Mouse (Mus musculus): Measurements from ENCODE around the gene Samt3. TPM values are rescaled to one million over a fixed set of nuclear protein-coding genes. Genes with fewer than 3 reads are reported as not detected.

Gene Samt3
- not detected in 2 replicates for polyA plus RNA-seq (2015; fragmentation: Nextera tagmentation; extraction: Ambion mirVana)

DNA sequence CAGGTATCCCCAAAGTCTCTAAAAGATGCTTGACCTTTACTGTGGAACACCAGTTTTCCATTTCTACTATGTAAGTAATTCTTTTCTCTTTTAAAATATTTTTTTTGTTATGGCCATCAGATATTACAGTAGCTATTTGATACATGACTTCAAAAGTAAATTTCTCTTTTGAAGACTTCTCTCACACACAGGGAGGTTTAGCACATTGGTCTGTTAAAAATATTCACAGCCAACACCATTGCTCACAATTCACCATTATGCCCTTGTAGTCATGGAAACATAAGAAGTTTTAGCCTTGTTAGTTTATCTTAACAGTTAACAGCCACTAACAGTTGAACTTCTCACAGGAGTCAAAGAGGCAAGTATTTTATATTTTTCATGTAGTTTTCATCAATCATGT, at the start of gene Samt3:
TSS of gene Samt3 (plus strand) at position 301 of the 400 bp plus-strand sequence.
- Histone ChIP-seq H3K27ac (no peak within 1 kb of the TSS), H3K36me3 (no peaks in the 10 kb centered on the region), H3K27me3 (no peaks in the 10 kb centered on the region), H3K4me1 (no peaks in the 10 kb centered on the region), H3K9me3 (replicated peaks) (no peaks in the 10 kb centered on the region), H3K4me2 (no peak within 1 kb of the TSS), H3K4me3 (replicated peaks) (no peak within 1 kb of the TSS), H3K9ac (no peak within 1 kb of the TSS)
- no peak for ATAC-seq (replicated peaks; ENCODE audit: low FRiP score)

DNA sequence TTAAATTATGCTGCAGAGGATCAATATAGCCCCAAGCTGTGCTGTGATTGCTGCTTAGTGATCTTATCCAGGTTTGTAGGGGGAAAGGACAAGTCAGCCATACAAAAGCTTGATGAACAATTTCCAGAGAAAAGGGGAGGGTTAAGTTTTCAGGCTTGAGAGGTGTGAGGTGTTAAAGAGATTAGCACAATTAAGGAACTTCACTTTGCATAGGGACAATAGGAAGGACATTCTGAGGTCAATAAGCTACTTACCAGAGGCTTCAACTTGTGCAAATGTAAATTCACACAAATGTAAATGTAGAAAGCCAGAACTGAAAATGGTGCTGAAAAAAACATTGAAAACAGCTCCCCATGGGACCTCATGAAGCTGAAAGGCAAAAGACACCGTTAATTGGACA, 27.4 kb upstream of the Samt3 start:
- H3K9ac ChIP-seq = no peak overlapping the region
- H3K27me3 ChIP-seq = peaks cover 7% of the 10 kb centered on the region; the same call in 1 of the 2 replicates
- no peak overlapping the region for H3K4me2 ChIP-seq
- H3K36me3 ChIP-seq = no peaks in the 10 kb centered on the region
- no peak for ATAC-seq (replicated peaks; ENCODE audit: low FRiP score)
- WGBS = 24% methylated on average over 1 of the region's 1 CpGs
- H3K27ac ChIP-seq = no peak overlapping the region
- H3K4me1 ChIP-seq = no peaks in the 10 kb centered on the region
- no peak overlapping the region for H3K4me3 ChIP-seq (replicated peaks)
- H3K9me3 ChIP-seq (replicated peaks) = no peaks in the 10 kb centered on the region

DNA sequence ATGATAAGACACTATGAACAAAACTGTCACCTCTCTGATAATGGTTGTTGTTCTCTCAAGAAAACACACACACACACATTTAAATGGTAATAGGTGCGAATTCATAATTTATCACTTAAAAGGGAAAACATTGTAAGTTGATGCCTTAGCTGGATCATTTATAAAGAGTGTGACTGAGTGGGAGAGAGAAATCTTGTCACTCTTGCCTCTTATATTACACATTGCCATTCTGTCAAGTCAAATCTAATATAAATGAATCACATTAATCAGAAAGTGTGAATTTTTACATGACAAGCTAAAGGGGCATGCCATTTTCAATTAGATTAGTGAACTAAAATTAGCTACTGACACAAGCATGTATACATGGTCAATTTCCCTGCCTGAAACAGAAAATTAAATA, 44.7 kb downstream of the Samt3 start:
- Histone ChIP-seq H3K4me2 (no peak overlapping the region), H3K27ac (no peak overlapping the region), H3K9me3 (replicated peaks) (no peaks in the 10 kb centered on the region), H3K4me3 (replicated peaks) (no peak overlapping the region), H3K4me1 (no peaks in the 10 kb centered on the region), H3K36me3 (no peaks in the 10 kb centered on the region), H3K27me3 (no peaks in the 10 kb centered on the region; the same call in 1 of the 2 replicates), H3K9ac (no peak overlapping the region)
- ATAC-seq (replicated peaks; ENCODE audit: low FRiP score) = no peak
- 82% methylated on average over 1 of the region's 1 CpGs for WGBS

Other genes starting within 250 kb of the Samt3 start
- 0.06 and 0.10 TPM in 2 replicates for gene 5430427O19Rik, start 173.8 kb upstream of the Samt3 start, polyA plus RNA-seq (2015; fragmentation: Nextera tagmentation; extraction: Ambion mirVana)
- gene Nr0b1, start 147.6 kb downstream of the Samt3 start, polyA plus RNA-seq (2015; fragmentation: Nextera tagmentation; extraction: Ambion mirVana) = 0.90 and 0.93 TPM in 2 replicates

All from kidney, embryonic 15.5 days (tissue).